Mouse (Mus musculus): ENCODE data around the gene Gltpd2. TPM values are rescaled to one million over a fixed set of nuclear protein-coding genes. Genes with fewer than 3 reads are reported as not detected.
"Not testable (repeated sequence)": the region's sequence is repeated elsewhere in the genome, so short reads cannot be mapped to it uniquely, and the experiment has no call there.

Gene Gltpd2
- polyA plus RNA-seq, 1 experiment from 2014 or later = 0.47 TPM

DNA sequence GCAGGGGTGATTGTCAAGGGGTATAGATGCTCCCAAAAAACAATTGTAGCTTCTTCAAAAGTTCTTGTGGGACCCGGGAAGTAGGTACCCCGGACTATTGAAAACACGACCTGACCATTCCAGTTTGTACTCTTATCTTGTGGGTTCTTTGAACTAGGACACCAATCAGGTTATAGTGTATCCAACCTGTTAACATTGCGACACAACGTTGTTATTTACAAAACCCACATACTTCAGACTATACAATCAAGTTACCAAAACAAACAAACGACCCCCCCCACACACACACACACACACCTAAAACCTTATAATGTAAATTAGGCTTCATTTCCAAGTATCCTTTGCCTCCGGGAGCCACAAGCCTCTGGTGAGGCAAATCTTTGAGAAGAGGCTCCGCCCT lies 5.8 kb downstream of the Gltpd2 start:
- DNase-seq (ENCODE audit: low spot score) = no peak
- 9% methylated on average over 8 of the region's 8 CpGs for WGBS
- H3K27ac ChIP-seq = peak overlapping the region; percentile 37; the same call in 1 of the 2 replicates
- H3K9me3 ChIP-seq = no peaks in the 10 kb centered on the region
- peak overlapping the region; percentile 71 for H3K4me3 ChIP-seq
- peaks cover 37% of the 10 kb centered on the region for H3K36me3 ChIP-seq
- H3K27me3 ChIP-seq (ENCODE audit: insufficient read depth, poor library complexity, severe bottlenecking) = peaks cover 10% of the 10 kb centered on the region; the same call in 1 of the 2 replicates
- peaks cover 20% of the 10 kb centered on the region for H3K4me1 ChIP-seq (replicated peaks)

DNA sequence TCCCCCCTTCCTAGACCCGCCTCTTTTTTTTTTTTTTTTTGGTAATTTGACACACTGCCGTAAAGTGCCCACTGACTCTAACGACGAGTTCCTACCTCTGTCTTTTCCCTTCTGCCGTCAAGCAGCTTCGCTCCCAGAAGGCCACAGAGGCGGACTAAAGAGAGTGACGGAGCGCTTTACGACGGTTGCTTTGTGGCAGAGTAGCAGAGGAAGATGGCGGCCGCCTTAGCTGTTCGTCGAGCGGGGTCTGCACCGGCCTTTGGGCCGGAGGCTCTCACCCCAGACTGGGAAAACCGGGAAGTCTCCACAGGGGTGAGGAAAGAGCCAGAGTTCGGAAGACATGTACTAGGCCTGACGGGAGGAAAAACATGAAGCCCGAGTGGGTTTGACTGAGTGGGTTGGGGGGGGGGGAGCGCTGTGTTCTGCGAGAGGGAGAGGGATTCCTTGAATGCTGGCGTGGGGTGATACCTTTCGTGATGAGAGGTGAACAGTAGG lies 6.2 kb downstream of the Gltpd2 start, which contains the start of gene Psmb6:
TSS of gene Psmb6 (plus strand) at position 184 of the 495 bp plus-strand sequence.
- Histone ChIP-seq H3K9me3 (no peaks in the 10 kb centered on the region), H3K4me1 (replicated peaks) (peaks cover 15% of the 10 kb centered on the region), H3K4me3 (peak within 1 kb of the TSS; percentile 71), H3K27ac (peak within 1 kb of the TSS; percentile 92), H3K27me3 (ENCODE audit: insufficient read depth, poor library complexity, severe bottlenecking) (peaks cover 7% of the 10 kb centered on the region; the same call in 1 of the 2 replicates), H3K36me3 (peaks cover 37% of the 10 kb centered on the region)
- peak; percentile 92 for DNase-seq (ENCODE audit: low spot score)
- under 1% methylated on average over 26 of the region's 26 CpGs for WGBS

DNA sequence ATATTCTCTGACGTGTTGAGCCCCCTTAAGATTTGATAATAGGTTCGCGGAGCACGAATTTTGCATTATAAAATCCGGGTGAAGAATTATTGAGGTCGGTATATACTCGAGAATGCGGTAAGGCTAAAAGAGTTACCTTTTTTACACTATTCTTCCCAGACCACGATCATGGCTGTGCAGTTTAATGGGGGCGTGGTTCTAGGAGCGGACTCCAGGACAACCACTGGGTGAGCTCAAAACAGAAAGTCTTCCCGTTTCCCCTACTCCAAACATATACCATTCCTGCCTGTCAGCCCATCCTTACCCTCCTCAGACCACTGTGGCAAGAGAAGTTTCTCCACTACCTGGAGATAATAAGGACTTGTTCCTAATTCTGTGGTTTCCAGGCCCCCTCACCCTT lies 6.7 kb downstream of the Gltpd2 start:
- Histone ChIP-seq H3K4me1 (replicated peaks) (peaks cover 13% of the 10 kb centered on the region), H3K9me3 (no peaks in the 10 kb centered on the region), H3K27ac (peak overlapping the region; percentile 92), H3K36me3 (peaks cover 37% of the 10 kb centered on the region), H3K4me3 (peak overlapping the region; percentile 71), H3K27me3 (ENCODE audit: insufficient read depth, poor library complexity, severe bottlenecking) (peaks cover 2% of the 10 kb centered on the region; the same call in 1 of the 2 replicates)
- no peak for DNase-seq (ENCODE audit: low spot score)
- WGBS = 2% methylated on average over 12 of the region's 12 CpGs

DNA sequence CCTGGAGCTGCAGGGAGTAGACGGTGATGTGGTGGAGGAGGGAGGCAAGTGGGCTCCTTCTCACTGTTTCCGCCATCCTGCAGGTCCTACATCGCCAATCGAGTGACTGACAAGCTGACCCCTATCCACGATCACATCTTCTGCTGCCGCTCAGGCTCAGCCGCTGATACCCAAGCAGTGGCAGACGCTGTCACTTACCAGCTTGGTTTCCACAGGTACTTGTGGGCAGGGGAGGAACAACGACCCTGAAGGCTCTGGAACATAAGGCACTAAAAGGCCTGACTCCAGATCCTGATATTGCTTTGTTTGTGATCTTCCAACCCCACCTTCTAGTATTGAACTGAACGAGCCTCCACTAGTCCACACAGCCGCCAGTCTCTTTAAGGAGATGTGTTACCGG lies 7.2 kb downstream of the Gltpd2 start:
- Histone ChIP-seq H3K4me1 (replicated peaks) (peaks cover 13% of the 10 kb centered on the region), H3K36me3 (peaks cover 37% of the 10 kb centered on the region), H3K9me3 (no peaks in the 10 kb centered on the region), H3K27me3 (ENCODE audit: insufficient read depth, poor library complexity, severe bottlenecking) (no peaks in the 10 kb centered on the region), H3K4me3 (peak overlapping the region; percentile 71), H3K27ac (0 out of 2 replicates have a peak overlapping the region, but pooled peaks have one; percentile 92)
- 90% methylated on average over 12 of the region's 12 CpGs for WGBS
- DNase-seq (ENCODE audit: low spot score) = no peak

DNA sequence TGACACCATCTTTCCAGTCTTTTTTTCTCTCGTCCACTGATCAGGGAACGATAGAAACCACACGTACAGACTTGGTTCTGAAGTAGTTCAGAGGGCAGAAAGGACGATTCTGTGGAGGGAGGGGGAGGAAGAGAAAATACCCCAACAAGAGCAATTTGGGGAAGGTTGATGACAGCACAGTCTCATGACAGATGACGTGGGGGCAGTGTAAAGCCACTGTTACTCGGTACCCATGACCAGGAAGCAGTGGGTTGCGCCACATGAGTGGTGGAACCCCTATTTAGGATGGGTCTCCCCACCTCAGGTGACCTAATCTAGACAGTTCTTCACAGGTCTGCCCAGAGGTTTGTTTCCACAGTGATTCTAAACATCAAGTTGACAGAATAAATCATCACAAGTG lies 9.6 kb downstream of the Gltpd2 start:
- H3K27ac ChIP-seq = no peak overlapping the region
- H3K9me3 ChIP-seq = no peaks in the 10 kb centered on the region
- no peak overlapping the region for H3K4me3 ChIP-seq
- H3K27me3 ChIP-seq (ENCODE audit: insufficient read depth, poor library complexity, severe bottlenecking) = no peaks in the 10 kb centered on the region
- WGBS = 90% methylated on average over 7 of the region's 7 CpGs
- H3K36me3 ChIP-seq = peaks cover 37% of the 10 kb centered on the region
- H3K4me1 ChIP-seq (replicated peaks) = peaks cover 13% of the 10 kb centered on the region
- no peak for DNase-seq (ENCODE audit: low spot score)

DNA sequence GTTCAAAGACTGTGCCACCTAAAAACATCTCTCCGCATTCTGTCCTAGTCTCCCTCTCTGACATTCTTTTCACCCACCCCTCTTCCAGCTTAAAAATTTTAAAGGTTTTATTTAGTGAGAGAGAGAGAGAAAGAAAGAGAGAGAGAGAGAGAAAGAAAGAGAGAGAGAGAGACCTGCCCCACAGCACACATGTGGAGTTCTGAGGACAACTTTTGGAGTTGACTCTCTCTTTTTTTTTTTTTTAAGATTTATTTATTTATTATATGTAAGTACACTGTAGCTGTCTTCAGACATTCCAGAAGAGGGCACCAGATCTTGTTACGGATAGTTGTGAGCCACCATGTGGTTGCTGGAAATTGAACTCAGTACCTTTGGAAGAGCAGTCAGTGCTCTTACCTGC lies 12.1 kb downstream of the Gltpd2 start:
- H3K9me3 ChIP-seq; H3K4me1 ChIP-seq (replicated peaks); H3K4me3 ChIP-seq; H3K27me3 ChIP-seq (ENCODE audit: insufficient read depth, poor library complexity, severe bottlenecking); DNase-seq (ENCODE audit: low spot score); H3K27ac ChIP-seq: not testable (repeated sequence)
- 82% methylated on average over 2 of the region's 2 CpGs for WGBS
- H3K36me3 ChIP-seq = peaks cover 37% of the 10 kb centered on the region

DNA sequence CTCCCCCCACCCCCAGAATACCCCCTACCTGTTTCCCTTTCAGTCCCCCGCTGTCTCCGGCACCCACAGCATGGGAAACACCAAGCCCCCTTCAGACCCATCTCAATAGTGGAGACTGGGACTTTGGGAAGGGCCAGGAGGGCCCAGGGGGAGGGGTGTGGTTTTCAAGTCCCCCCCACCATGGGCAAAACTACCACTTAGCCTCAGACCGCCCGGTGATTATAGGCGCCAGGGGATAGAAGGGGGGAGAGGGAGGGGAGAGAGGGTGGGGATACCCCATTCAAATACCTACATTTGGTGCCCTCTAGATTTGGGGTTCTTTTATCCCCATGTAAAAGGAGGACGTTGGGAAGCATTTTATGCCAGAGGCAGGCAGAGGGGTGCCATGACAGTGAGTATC lies 13.8 kb downstream of the Gltpd2 start, which contains the start of gene Gm40193:
TSS of gene Gm40193 (minus strand) at position 101 of the 400 bp plus-strand sequence.
- Histone ChIP-seq H3K36me3 (peaks cover 20% of the 10 kb centered on the region), H3K4me3 (no peak within 1 kb of the TSS), H3K27ac (no peak within 1 kb of the TSS), H3K9me3 (no peaks in the 10 kb centered on the region), H3K27me3 (ENCODE audit: insufficient read depth, poor library complexity, severe bottlenecking) (no peaks in the 10 kb centered on the region), H3K4me1 (replicated peaks) (no peaks in the 10 kb centered on the region)
- DNase-seq (ENCODE audit: low spot score) = no peak
- WGBS = 84% methylated on average over 6 of the region's 6 CpGs

DNA sequence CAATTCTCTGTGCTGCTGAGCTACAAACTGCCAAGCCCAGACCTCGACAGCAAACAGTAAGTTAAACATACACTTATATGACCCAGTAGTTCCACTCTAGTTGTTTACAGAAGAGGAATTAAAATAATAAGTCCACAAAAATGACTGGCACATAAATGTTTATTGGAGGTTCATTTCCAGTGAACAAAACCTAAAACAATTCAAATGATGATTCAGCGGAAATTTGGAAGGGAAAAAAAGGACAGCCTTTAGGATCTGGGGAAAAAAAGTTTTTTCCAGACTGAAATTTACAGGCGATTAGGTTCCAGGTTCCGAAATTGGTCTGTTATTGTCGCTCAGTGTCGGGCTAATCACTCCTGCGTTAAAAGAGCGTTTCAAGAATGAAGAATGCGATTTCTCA lies 20.4 kb downstream of the Gltpd2 start:
- peak overlapping the region; percentile 71 for H3K4me3 ChIP-seq
- H3K27ac ChIP-seq = peak overlapping the region; percentile 82; the same call in 1 of the 2 replicates
- H3K27me3 ChIP-seq (ENCODE audit: insufficient read depth, poor library complexity, severe bottlenecking) = peaks cover 44% of the 10 kb centered on the region
- no peak for DNase-seq (ENCODE audit: low spot score)
- H3K4me1 ChIP-seq (replicated peaks) = peaks cover 12% of the 10 kb centered on the region
- H3K36me3 ChIP-seq = no peaks in the 10 kb centered on the region
- H3K9me3 ChIP-seq = no peaks in the 10 kb centered on the region
- WGBS = 27% methylated on average over 9 of the region's 9 CpGs

DNA sequence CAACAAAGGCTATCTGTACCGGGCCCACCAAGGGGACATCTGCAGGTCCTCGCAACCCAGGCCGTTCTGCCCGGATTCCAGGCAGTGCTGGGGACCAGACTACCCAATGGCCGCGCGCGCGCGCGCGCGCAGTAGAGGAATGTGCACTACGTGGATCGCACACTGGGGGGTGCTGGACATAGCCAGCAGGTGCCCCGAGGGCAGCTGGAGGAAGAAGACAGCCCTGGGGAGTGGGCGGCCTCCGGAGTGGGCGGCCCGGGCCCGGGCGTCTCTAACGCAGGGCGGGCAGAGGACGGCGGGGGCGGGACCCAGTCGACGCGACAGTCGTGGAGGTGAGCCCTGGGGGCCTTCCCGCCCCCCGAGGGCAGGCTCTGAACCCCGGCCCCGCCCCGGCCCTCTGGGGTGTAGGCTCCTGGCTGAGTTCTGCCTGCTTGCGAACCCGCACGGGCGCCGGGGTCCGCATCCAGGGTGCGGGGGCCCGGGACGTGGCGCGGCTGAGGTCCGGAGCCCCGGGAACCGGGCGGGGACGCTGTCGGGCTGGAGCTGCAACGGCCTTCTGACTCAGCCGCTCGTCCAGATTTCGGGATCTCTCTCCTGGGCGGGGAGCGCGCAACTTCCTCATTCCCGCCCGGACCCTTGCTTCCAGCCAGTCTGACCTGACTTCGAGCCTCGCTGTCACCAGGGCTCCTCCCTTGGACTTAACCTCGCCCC lies 21.0 kb downstream of the Gltpd2 start, which contains the start of gene Pld2:
TSS of gene Pld2 (plus strand) at position 188 of the 711 bp plus-strand sequence.
- peaks cover 12% of the 10 kb centered on the region for H3K4me1 ChIP-seq (replicated peaks)
- H3K36me3 ChIP-seq = no peaks in the 10 kb centered on the region
- peaks cover 44% of the 10 kb centered on the region for H3K27me3 ChIP-seq (ENCODE audit: insufficient read depth, poor library complexity, severe bottlenecking)
- DNase-seq (ENCODE audit: low spot score) = peak; percentile 84
- peak within 1 kb of the TSS; percentile 82 for H3K27ac ChIP-seq
- H3K4me3 ChIP-seq = peak within 1 kb of the TSS; percentile 71
- under 1% methylated on average over 64 of the region's 65 CpGs for WGBS
- H3K9me3 ChIP-seq = no peaks in the 10 kb centered on the region

DNA sequence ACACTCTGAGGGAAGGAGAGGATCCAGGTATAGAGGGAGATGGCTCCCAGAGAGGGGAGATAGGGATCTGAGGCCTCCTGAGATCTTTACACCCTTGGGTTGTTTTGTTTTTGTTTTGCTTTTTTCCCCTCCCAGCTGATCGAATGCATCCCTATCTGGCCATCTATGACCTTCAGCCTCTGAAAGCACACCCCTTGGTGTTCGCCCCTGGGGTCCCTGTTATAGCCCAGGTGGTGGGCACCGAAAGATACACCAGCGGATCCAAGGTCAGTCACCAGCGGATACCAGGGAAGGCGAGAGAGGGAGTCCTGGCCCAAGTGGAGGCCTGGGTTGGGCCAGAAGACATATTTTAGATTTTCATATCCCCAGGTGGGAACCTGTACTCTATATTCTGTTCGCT lies 21.9 kb downstream of the Gltpd2 start:
- Histone ChIP-seq H3K36me3 (no peaks in the 10 kb centered on the region), H3K27ac (no peak overlapping the region), H3K9me3 (no peaks in the 10 kb centered on the region), H3K4me1 (replicated peaks) (peaks cover 12% of the 10 kb centered on the region), H3K27me3 (ENCODE audit: insufficient read depth, poor library complexity, severe bottlenecking) (peaks cover 44% of the 10 kb centered on the region), H3K4me3 (no peak overlapping the region)
- no peak for DNase-seq (ENCODE audit: low spot score)
- WGBS = 90% methylated on average over 7 of the region's 7 CpGs

DNA sequence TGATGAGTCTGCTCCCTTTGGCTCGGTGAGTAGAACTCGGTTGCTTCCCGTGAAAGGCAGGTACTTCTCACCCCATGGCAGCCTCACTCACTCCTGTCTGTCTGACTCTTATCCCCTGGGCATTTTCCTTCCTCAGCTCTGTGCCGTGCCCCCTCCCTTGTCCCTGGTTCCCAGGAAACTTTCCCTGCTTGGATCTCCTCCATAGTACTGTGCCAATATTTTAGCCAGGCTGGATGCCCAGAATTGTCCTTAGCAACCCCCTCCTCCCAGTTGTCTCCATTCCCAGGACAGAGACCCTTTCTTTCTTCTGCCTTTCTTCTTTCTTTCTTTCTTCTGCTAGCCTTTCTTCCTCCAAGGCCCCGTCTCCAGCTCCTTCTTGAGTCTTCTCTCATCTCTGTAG lies 22.4 kb downstream of the Gltpd2 start:
- no peak for DNase-seq (ENCODE audit: low spot score)
- peaks cover 44% of the 10 kb centered on the region for H3K27me3 ChIP-seq (ENCODE audit: insufficient read depth, poor library complexity, severe bottlenecking)
- H3K9me3 ChIP-seq = no peaks in the 10 kb centered on the region
- 75% methylated on average over 5 of the region's 5 CpGs for WGBS
- no peak overlapping the region for H3K27ac ChIP-seq
- no peak overlapping the region for H3K4me3 ChIP-seq
- H3K36me3 ChIP-seq = no peaks in the 10 kb centered on the region
- peaks cover 12% of the 10 kb centered on the region for H3K4me1 ChIP-seq (replicated peaks)

DNA sequence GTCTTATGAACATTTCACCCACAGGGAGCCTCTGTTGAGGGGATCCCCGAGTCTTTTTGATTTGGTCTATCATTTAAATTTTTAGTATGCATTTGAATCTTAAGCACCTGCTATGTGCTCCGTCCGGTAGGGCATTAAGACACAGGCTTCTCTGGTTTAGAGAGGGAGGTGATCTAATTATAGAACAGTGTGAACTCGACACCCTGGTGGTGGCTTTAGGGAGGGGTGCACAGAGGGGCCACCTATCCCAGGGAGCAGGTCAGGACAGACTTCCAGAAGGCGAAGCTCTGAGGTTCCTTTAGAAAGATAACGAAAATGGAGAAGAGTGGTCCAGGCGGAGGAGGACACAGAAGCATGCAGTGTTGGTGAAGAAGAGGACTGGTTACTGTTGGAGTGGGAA lies 25.5 kb downstream of the Gltpd2 start:
- no peak overlapping the region for H3K27ac ChIP-seq
- no peak for DNase-seq (ENCODE audit: low spot score)
- WGBS = 77% methylated on average over 7 of the region's 7 CpGs
- no peaks in the 10 kb centered on the region for H3K9me3 ChIP-seq
- H3K4me3 ChIP-seq = no peak overlapping the region
- H3K4me1 ChIP-seq (replicated peaks) = peaks cover 12% of the 10 kb centered on the region
- H3K36me3 ChIP-seq = no peaks in the 10 kb centered on the region
- H3K27me3 ChIP-seq (ENCODE audit: insufficient read depth, poor library complexity, severe bottlenecking) = peaks cover 35% of the 10 kb centered on the region

DNA sequence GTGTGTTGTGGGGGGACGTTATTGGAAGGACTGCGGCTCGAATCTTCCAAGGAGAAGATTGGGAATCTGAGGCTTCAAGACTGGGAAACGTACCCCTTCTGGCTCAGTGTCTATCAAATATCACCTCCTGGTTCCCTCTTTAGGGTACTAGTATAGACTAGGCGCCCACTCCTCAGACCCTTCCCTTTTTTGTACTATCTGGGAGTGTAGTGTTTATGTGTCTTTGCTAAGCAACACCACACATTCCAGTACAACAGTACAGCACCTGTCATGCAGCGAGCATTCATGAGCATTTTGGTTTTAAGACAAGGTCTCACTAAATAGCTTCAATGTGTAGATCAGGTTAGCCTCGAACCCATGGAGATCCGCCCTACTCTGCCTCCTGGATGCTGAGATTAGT lies 32.5 kb downstream of the Gltpd2 start:
- Histone ChIP-seq H3K9me3 (no peaks in the 10 kb centered on the region), H3K4me3 (no peak overlapping the region), H3K36me3 (no peaks in the 10 kb centered on the region), H3K27me3 (ENCODE audit: insufficient read depth, poor library complexity, severe bottlenecking) (peaks cover 19% of the 10 kb centered on the region), H3K4me1 (replicated peaks) (peaks cover 17% of the 10 kb centered on the region), H3K27ac (no peak overlapping the region)
- no peak for DNase-seq (ENCODE audit: low spot score)
- 89% methylated on average over 8 of the region's 8 CpGs for WGBS

Measured in hindbrain, embryonic 10.5 days (tissue).